Mouse (Mus musculus) myocyte (in vitro differentiated cells): ENCODE data around the gene Acvrl1. TPM values are rescaled to one million over a fixed set of nuclear protein-coding genes. Genes with fewer than 3 reads are reported as not detected.

Source experiments
- H3K27me3 ChIP-seq: one replicate; pipeline ENCODE4 v1.6.1; 2011; ENCODE audit not compliant: control insufficient read depth, insufficient read depth, insufficient read length
- H3K36me3 ChIP-seq: one replicate; pipeline ENCODE4 v1.6.1; 2011; ENCODE audit not compliant: control insufficient read depth, insufficient read depth
- H3K4me2 ChIP-seq: one replicate; pipeline ENCODE4 v1.6.1; 2011; ENCODE audit warnings: low read depth, control low read depth
- H3K4me3 ChIP-seq: one replicate; pipeline ENCODE4 v1.5.1; 2011; ENCODE audit warnings: mild to moderate bottlenecking, control low read depth, moderate library complexity
- H3K79me2 ChIP-seq: one replicate; pipeline ENCODE4 v1.6.1; 2011; ENCODE audit not compliant: control insufficient read depth, insufficient read depth
- H3ac ChIP-seq: one replicate; pipeline ENCODE4 v1.6.1; 2011; ENCODE audit not compliant: control insufficient read depth, insufficient read length
- CEBPB ChIP-seq: IDR thresholded peaks from 2 replicates; pipeline ENCODE4 v1.6.1; 2011; ENCODE audit warnings: mild to moderate bottlenecking, moderate library complexity; ENCODE audit not compliant: poor library complexity, insufficient read depth, severe bottlenecking
- E2F4 ChIP-seq: IDR thresholded peaks from one replicate; pipeline ENCODE4 v1.6.1; 2011; ENCODE audit warnings: mild to moderate bottlenecking, control low read depth, moderate library complexity; ENCODE audit not compliant: insufficient read depth
- MAX ChIP-seq: IDR thresholded peaks from one replicate; pipeline ENCODE4 v1.6.1; 2011; ENCODE audit warnings: low read depth, mild to moderate bottlenecking, control low read depth
- MYOD1 ChIP-seq, 3 experiments: IDR thresholded peaks; one replicate each; pipeline ENCODE4 v1.6.1; 2011; ENCODE audit warnings: control low read depth in 2 of 3, low read depth in 2 of 3, mild to moderate bottlenecking in 2 of 3, moderate library complexity in 1 of 3; ENCODE audit not compliant: insufficient read length in 2 of 3, control insufficient read depth in 1 of 3
- MYOG ChIP-seq, 3 experiments: IDR thresholded peaks; one replicate each; pipeline ENCODE4 v1.6.1; 2011; ENCODE audit warnings: control low read depth in 2 of 3, low read depth in 2 of 3, mild to moderate bottlenecking in 2 of 3; ENCODE audit not compliant: insufficient read length in 2 of 3, control insufficient read depth in 1 of 3, insufficient read depth in 1 of 3
- POLR2A ChIP-seq: IDR thresholded peaks from one replicate; pipeline ENCODE4 v1.6.1; 2011; ENCODE audit warnings: low read depth, mild to moderate bottlenecking, control low read depth, moderate library complexity; ENCODE audit not compliant: insufficient read length
- POLR2AphosphoS2 ChIP-seq: IDR thresholded peaks from one replicate; pipeline ENCODE4 v1.6.1; 2011; ENCODE audit warnings: low read depth, control low read depth; ENCODE audit not compliant: insufficient read length
- REST ChIP-seq: IDR thresholded peaks from one replicate; pipeline ENCODE4 v1.6.1; 2011; ENCODE audit warnings: mild to moderate bottlenecking, control low read depth, moderate library complexity; ENCODE audit not compliant: insufficient read depth, insufficient read length
- SRF ChIP-seq: IDR thresholded peaks from one replicate; pipeline ENCODE4 v1.6.1; 2011; ENCODE audit warnings: low read depth; ENCODE audit not compliant: control insufficient read depth, insufficient read length
- TCF12 ChIP-seq: IDR thresholded peaks from one replicate; pipeline ENCODE4 v1.6.1; 2011; ENCODE audit warnings: mild to moderate bottlenecking, control low read depth; ENCODE audit not compliant: poor library complexity, insufficient read depth, severe bottlenecking
- TCF3 ChIP-seq: IDR thresholded peaks from one replicate; pipeline ENCODE4 v1.6.1; 2011; ENCODE audit warnings: low read depth, control low read depth; ENCODE audit not compliant: insufficient read length
- USF1 ChIP-seq: IDR thresholded peaks from one replicate; pipeline ENCODE4 v1.6.1; 2011; ENCODE audit warnings: low read depth, mild to moderate bottlenecking, control low read depth, moderate library complexity
- polyA plus RNA-seq: library from polyadenylated mRNA; unstranded; fragments of >200 nt; fragmentation: generic; extraction: Trizol; gene quantifications from one replicate; pipeline ENCODE4 v1.2.1, GENCODE M21; 2012; ENCODE audit warnings: missing spikeins

The Acvrl1 gene
- polyA plus RNA-seq, 1 experiment: 0.10 TPM

DNA sequence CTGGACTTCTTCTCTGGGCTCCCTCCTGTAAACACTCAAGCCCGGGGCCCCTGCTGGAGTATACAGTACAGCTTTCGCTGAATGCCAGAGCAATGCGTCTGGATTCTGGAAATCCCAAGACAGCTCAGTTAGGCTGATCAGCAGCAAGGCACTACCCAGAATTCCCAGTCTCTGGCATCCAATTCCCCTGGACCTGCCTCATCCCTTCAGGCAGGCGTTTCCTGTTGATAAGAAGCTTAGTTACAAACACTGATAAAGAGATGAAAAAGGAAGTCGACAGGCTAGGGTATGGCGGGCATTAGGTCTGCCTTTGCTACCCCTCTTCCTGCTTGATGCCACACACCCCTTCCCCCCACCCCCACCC is 19.6 kb downstream of the Acvrl1 start:
- Histone ChIP-seq H3K36me3 (no peaks in the 10 kb centered on the region), H3ac (no peak overlapping the region), H3K27me3 (peaks cover 4% of the 10 kb centered on the region), H3K4me3 (no peak overlapping the region), H3K79me2 (no peaks in the 10 kb centered on the region), H3K4me2 (no peak overlapping the region)
- TF ChIP-seq REST: no peak
- TF ChIP-seq POLR2AphosphoS2: no peak
- TF ChIP-seq MAX: no peak
- TF ChIP-seq MYOD1 (IDR thresholded peaks at IDR 0.05; ENCODE audit: control insufficient read depth in 1 of 3, insufficient read length in 2 of 3, low read depth in 2 of 3): no peak
- TF ChIP-seq TCF3: no peak
- no peak for TF ChIP-seq CEBPB
- no peak for TF ChIP-seq SRF
- TF ChIP-seq POLR2A: no peak
- TF ChIP-seq E2F4: no peak
- no peak for TF ChIP-seq TCF12
- TF ChIP-seq MYOG (IDR thresholded peaks at IDR 0.05; ENCODE audit: control insufficient read depth in 1 of 3, insufficient read depth in 1 of 3, insufficient read length in 2 of 3, low read depth in 2 of 3): no peak
- no peak for TF ChIP-seq USF1

GRCm38 (mm10) chr15:101148604-101149003 is 20.3 kb downstream of the Acvrl1 start:
- H3K36me3 ChIP-seq: no peaks in the 10 kb centered on the region
- peaks cover 10% of the 10 kb centered on the region for H3K27me3 ChIP-seq
- no peak overlapping the region for H3K4me2 ChIP-seq
- no peaks in the 10 kb centered on the region for H3K79me2 ChIP-seq
- TF ChIP-seq SRF: no peak
- no peak for TF ChIP-seq MYOG (IDR thresholded peaks at IDR 0.05; ENCODE audit: control insufficient read depth in 1 of 3, insufficient read depth in 1 of 3, insufficient read length in 2 of 3, low read depth in 2 of 3)
- TF ChIP-seq POLR2A: no peak
- TF ChIP-seq E2F4: no peak
- no peak for TF ChIP-seq TCF12
- no peak for TF ChIP-seq MAX
- no peak for TF ChIP-seq TCF3
- no peak for TF ChIP-seq MYOD1 (IDR thresholded peaks at IDR 0.05; ENCODE audit: control insufficient read depth in 1 of 3, insufficient read length in 2 of 3, low read depth in 2 of 3)
- no peak for TF ChIP-seq CEBPB
- no peak for TF ChIP-seq POLR2AphosphoS2
- no peak for TF ChIP-seq REST
- TF ChIP-seq USF1: no peak
- H3ac ChIP-seq: no peak overlapping the region
- no peak overlapping the region for H3K4me3 ChIP-seq

DNA sequence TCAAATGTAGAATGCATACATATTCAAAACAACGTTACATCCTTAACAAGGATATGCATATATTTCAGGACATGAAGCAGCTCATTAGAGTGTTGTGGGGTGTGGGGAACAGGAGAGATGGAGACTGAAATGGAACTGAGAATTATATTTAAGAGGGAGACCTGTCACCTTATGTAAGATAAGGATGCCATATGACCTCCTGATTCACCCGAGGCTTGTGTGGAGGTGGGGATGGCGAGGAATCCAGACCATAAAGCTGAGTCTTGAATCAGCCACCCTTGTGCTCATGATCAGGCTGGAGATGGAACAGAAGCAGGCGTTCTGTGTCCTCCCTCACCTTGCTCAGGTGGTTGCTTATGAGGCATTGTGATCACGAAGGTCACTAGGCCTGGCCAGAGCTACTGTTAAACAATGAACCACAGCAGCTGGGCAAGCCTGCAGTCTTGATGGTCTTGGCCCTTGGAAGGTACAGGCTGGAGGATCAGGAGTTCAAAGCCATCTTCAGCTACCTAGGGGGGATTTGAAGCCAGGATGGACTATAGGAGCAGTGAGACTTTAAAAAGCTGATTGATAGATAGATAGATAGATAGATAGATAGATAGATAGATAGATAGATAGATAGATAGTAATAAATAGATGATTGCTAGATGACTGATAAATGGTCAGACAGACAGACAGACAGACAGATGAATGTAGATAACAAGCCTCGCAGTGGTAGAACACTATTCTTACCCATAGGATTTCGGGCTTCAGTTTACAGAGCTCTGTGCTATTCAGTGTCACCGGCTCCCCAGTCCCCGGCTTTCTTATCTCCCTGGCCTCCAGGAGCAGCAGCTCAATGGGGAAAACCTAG is 23.3 kb downstream of the Acvrl1 start:
- TF ChIP-seq MYOD1 (IDR thresholded peaks at IDR 0.05; ENCODE audit: control insufficient read depth in 1 of 3, insufficient read length in 2 of 3, low read depth in 2 of 3) (no peak), TCF12 (no peak), CEBPB (no peak), POLR2A (no peak), REST (no peak), POLR2AphosphoS2 (no peak), MYOG (IDR thresholded peaks at IDR 0.05; ENCODE audit: control insufficient read depth in 1 of 3, insufficient read depth in 1 of 3, insufficient read length in 2 of 3, low read depth in 2 of 3) (no peak), E2F4 (no peak)
- peaks cover 26% of the 10 kb centered on the region for H3K27me3 ChIP-seq
- H3K4me3 ChIP-seq: no peak overlapping the region
- no peak overlapping the region for H3K4me2 ChIP-seq
- no peak overlapping the region for H3ac ChIP-seq
- H3K79me2 ChIP-seq: no peaks in the 10 kb centered on the region
- H3K36me3 ChIP-seq: no peaks in the 10 kb centered on the region

DNA sequence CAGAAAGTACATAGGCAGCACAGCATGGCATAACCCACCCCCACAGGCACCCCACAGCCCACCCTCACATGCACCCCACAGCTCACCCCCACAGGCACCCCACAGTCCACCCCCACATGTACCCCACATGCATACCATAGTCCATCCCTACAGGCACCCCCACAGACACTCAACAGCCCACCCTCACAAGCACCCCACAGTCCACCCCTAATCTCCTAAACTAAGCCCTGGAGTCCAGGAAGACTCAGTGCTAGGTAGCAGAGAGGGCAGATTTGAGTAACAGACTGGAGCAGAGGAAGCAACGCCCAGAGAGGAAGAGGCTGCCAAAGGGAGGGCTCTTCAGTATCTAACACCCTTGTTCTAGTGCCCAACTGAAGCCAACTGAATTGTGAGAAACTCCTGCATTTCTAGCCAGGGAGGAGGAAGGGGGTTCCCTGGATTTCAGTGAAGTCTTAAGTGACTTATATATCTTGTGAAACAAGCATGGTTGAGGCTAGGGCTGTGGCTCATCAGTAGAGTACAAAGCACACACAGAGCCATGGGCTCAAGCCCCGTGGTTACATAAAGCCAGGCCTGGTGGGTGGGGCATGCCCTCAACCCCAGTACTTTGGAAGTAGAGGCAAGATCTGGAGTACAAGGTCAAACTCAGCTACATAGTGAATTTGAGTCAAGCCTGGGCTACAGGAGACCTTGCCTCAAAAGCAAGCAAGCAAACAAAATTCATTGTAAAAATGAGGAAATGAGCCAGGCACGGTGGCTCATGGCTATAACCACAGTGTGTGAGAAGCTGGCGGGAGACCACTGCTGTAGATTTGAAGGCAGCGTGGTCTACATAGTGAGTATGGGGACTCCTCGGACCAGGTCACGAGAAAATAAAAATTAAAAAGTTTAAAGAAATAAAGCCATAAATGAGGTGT is 26.6 kb downstream of the Acvrl1 start:
- TF ChIP-seq E2F4: no peak
- Histone ChIP-seq H3ac (no peak overlapping the region), H3K36me3 (no peaks in the 10 kb centered on the region), H3K27me3 (peaks cover 32% of the 10 kb centered on the region), H3K4me2 (no peak overlapping the region), H3K79me2 (no peaks in the 10 kb centered on the region), H3K4me3 (no peak overlapping the region)
